In genomic region chr2:167833290-167833953, GRCm38 (mm10) we compare ENCODE assay signal across 8 mouse cellular contexts.
DNase-seq lines count a peak whose midpoint lies in the region; ATAC-seq and TF ChIP-seq lines count a peak whose summit lies in the region.

No protein-coding gene starts in this region.

- no peaks in the 10 kb centered on the region for H3K9me3 ChIP-seq in forebrain, embryonic 10.5 days
- no peaks in the 10 kb centered on the region for H3K9me3 ChIP-seq in forebrain, embryonic 15.5 days
- no peaks in the 10 kb centered on the region for H3K9me3 ChIP-seq in embryonic facial prominence, embryonic 13.5 days
- H3K9me3 ChIP-seq in heart, postnatal 0 days (replicated peaks; ENCODE audit: control insufficient read depth, low read length), result no peaks in the 10 kb centered on the region
- H3K9me3 ChIP-seq in stomach, postnatal 0 days (ENCODE audit: control insufficient read depth, low read length), result no peaks in the 10 kb centered on the region

- no peak overlapping the region for H3K4me3 ChIP-seq in forebrain, embryonic 10.5 days
- no peak overlapping the region for H3K4me3 ChIP-seq in forebrain, embryonic 15.5 days
- H3K4me3 ChIP-seq in embryonic facial prominence, embryonic 13.5 days, result no peak overlapping the region
- H3K4me3 ChIP-seq in heart, postnatal 0 days (ENCODE audit: low read depth, low read length), result no peak overlapping the region
- no peak overlapping the region for H3K4me3 ChIP-seq in stomach, postnatal 0 days (ENCODE audit: low read depth, low read length)

- DNase-seq in forebrain, embryonic 10.5 days (ENCODE audit: extremely low spot score, low spot score), result no peak
- DNase-seq in heart, postnatal 0 days (ENCODE audit: low spot score), result peak; percentile 94
- DNase-seq in kidney, postnatal 10 days, result peak; percentile 93
- peak; percentile 96 for DNase-seq in lung, postnatal 36 days
- peak; percentile 84 for DNase-seq in stomach, postnatal 0 days (ENCODE audit: low spot score)

- TF ChIP-seq EP300 in heart, postnatal 0 days (IDR thresholded peaks at IDR 0.05; ENCODE audit: low read depth), result peak; percentile 66
- TF ChIP-seq EP300 in stomach, postnatal 0 days (optimal IDR thresholded peaks at IDR 0.05), result no peak

- no peak for ATAC-seq in forebrain, embryonic 15.5 days (replicated peaks)
- no peak for ATAC-seq in embryonic facial prominence, embryonic 13.5 days (ENCODE audit: insufficient number of reproducible peaks, insufficient read depth, low FRiP score, low TSS enrichment, low read depth)
- peak; percentile 75 for ATAC-seq in heart, postnatal 0 days (ENCODE audit: insufficient read depth, low read depth)
- ATAC-seq in stomach, postnatal 0 days (ENCODE audit: low FRiP score, low TSS enrichment), result peak; percentile 39; the same call in 1 of the 2 replicates
- no peak for ATAC-seq in erythroid progenitor cell, adult 5-6 weeks (replicated peaks; ENCODE audit: low FRiP score, poor library complexity, severe bottlenecking)

- H3K27ac ChIP-seq in forebrain, embryonic 10.5 days, result 0 out of 2 replicates have a peak overlapping the region, but pooled peaks have one; percentile 48
- no peak overlapping the region for H3K27ac ChIP-seq in forebrain, embryonic 15.5 days (replicated peaks)
- H3K27ac ChIP-seq in embryonic facial prominence, embryonic 13.5 days, result peak overlapping the region; percentile 68; the same call in 1 of the 2 replicates
- H3K27ac ChIP-seq in heart, postnatal 0 days (ENCODE audit: low read depth), result peak overlapping the region; percentile 84
- H3K27ac ChIP-seq in stomach, postnatal 0 days (replicated peaks), result peak overlapping the region; percentile 85

- peak; percentile 18; the same call in 1 of the 2 replicates for TF ChIP-seq CTCF in heart, postnatal 0 days (IDR thresholded peaks at IDR 0.05; ENCODE audit: low read depth)
- peak; percentile 49 for TF ChIP-seq CTCF in stomach, postnatal 0 days (IDR thresholded peaks at IDR 0.05; ENCODE audit: low read depth)

- no peak overlapping the region for H3K4me2 ChIP-seq in forebrain, embryonic 15.5 days (replicated peaks)
- H3K4me2 ChIP-seq in embryonic facial prominence, embryonic 13.5 days, result no peak overlapping the region
- H3K4me2 ChIP-seq in heart, postnatal 0 days (ENCODE audit: low read depth, low read length), result peak overlapping the region; percentile 28; the same call in 1 of the 2 replicates
- H3K4me2 ChIP-seq in stomach, postnatal 0 days (replicated peaks; ENCODE audit: low read depth), result no peak overlapping the region

- no peaks in the 10 kb centered on the region for H3K27me3 ChIP-seq in forebrain, embryonic 10.5 days (ENCODE audit: poor library complexity, severe bottlenecking)
- no peaks in the 10 kb centered on the region for H3K27me3 ChIP-seq in forebrain, embryonic 15.5 days
- no peaks in the 10 kb centered on the region for H3K27me3 ChIP-seq in embryonic facial prominence, embryonic 13.5 days
- H3K27me3 ChIP-seq in heart, postnatal 0 days (ENCODE audit: control insufficient read depth, insufficient read depth, low read length), result no peaks in the 10 kb centered on the region
- H3K27me3 ChIP-seq in stomach, postnatal 0 days (ENCODE audit: control insufficient read depth, insufficient read depth, low read length), result no peaks in the 10 kb centered on the region

- H3K9ac ChIP-seq in forebrain, embryonic 15.5 days (replicated peaks), result no peak overlapping the region
- no peak overlapping the region for H3K9ac ChIP-seq in embryonic facial prominence, embryonic 13.5 days
- peak overlapping the region; percentile 18; the same call in 1 of the 2 replicates for H3K9ac ChIP-seq in heart, postnatal 0 days (replicated peaks; ENCODE audit: low read depth, low read length)
- no peak overlapping the region for H3K9ac ChIP-seq in stomach, postnatal 0 days (ENCODE audit: low read length)

- 73% methylated on average over 20 of the region's 20 CpGs for WGBS in forebrain, embryonic 10.5 days
- 41% methylated on average over 20 of the region's 20 CpGs for WGBS in forebrain, embryonic 15.5 days
- WGBS in embryonic facial prominence, embryonic 13.5 days, result 47% methylated on average over 20 of the region's 20 CpGs
- 5% methylated on average over 17 of the region's 20 CpGs for WGBS in heart, postnatal 0 days
- 17% methylated on average over 20 of the region's 20 CpGs for WGBS in stomach, postnatal 0 days

- peaks cover 18% of the 10 kb centered on the region for H3K4me1 ChIP-seq in forebrain, embryonic 10.5 days
- peaks cover 13% of the 10 kb centered on the region for H3K4me1 ChIP-seq in forebrain, embryonic 15.5 days
- H3K4me1 ChIP-seq in embryonic facial prominence, embryonic 13.5 days, result peaks cover 38% of the 10 kb centered on the region
- peaks cover 23% of the 10 kb centered on the region for H3K4me1 ChIP-seq in heart, postnatal 0 days (ENCODE audit: control insufficient read depth, insufficient read depth)
- peaks cover 14% of the 10 kb centered on the region for H3K4me1 ChIP-seq in stomach, postnatal 0 days (replicated peaks; ENCODE audit: control insufficient read depth, insufficient read depth)

- H3K36me3 ChIP-seq in forebrain, embryonic 10.5 days (replicated peaks), result no peaks in the 10 kb centered on the region
- H3K36me3 ChIP-seq in forebrain, embryonic 15.5 days, result no peaks in the 10 kb centered on the region
- H3K36me3 ChIP-seq in embryonic facial prominence, embryonic 13.5 days, result no peaks in the 10 kb centered on the region
- no peaks in the 10 kb centered on the region for H3K36me3 ChIP-seq in heart, postnatal 0 days (replicated peaks; ENCODE audit: control insufficient read depth, insufficient read depth, low read length)
- H3K36me3 ChIP-seq in stomach, postnatal 0 days (ENCODE audit: control insufficient read depth, insufficient read depth, low read length), result no peaks in the 10 kb centered on the region

Comparison
In these comparisons a context has a peak if more than half of its experiments do, and no peak if none do; other contexts are left out.
1. ATAC-seq: peak in heart, postnatal 0 days (single experiment) and stomach, postnatal 0 days (single experiment); none in forebrain, embryonic 15.5 days (single experiment), embryonic facial prominence, embryonic 13.5 days (single experiment) and erythroid progenitor cell, adult 5-6 weeks (single experiment).